Mouse (Mus musculus) left cerebral cortex, postnatal 36 days (tissue): Measurements from ENCODE around the gene Dner. TPM values are rescaled to one million over a fixed set of nuclear protein-coding genes. Genes with fewer than 3 reads are reported as not detected.

Experiments used
- DNase-seq, 2 experiments: peaks; one replicate each; pipeline ENCODE4 v3.0.0; 2021 to 2022; ENCODE audit warnings: low spot score in 2 of 2, mixed read lengths in 1 of 2
- intact Hi-C: fragments of 180-260 bp; cut with DNase I; formaldehyde crosslinking; loops from one replicate; pipeline ENCODE4 v1.15.1; 2025
- total RNA-seq, 2 experiments: library from RNA; stranded (reverse); gene quantifications; 2 replicates each; pipeline ENCODE4 v1.2.3; 2021

The Dner gene
- total RNA-seq, 2 experiments from 2014 or later, result 128 to 158 TPM

- DNase-seq, result no peak
- intact Hi-C loops, result no loop called here
Measured at GRCm38 (mm10) chr1:84646781-84647180, 49.2 kb downstream of the Dner start.

GRCm38 (mm10) chr1:84640463-84640862 lies 55.6 kb downstream of the Dner start:
- intact Hi-C loops, result no loop called here
- no peak for DNase-seq

GRCm38 (mm10) chr1:84636890-84637289 lies 59.1 kb downstream of the Dner start:
- no peak for DNase-seq
- intact Hi-C loops, result no loop called here

GRCm38 (mm10) chr1:84628244-84628643 lies 67.8 kb downstream of the Dner start:
- no peak for DNase-seq
- intact Hi-C loops, result loop anchor here (2.0 to 5.0 kb wide), 2 partner anchors 41 to 69 kb away; partner anchors contain the start of gene Dner

GRCm38 (mm10) chr1:84622978-84623554 lies 73.0 kb downstream of the Dner start:
- DNase-seq, result no peak

GRCm38 (mm10) chr1:84621308-84621707 lies 74.7 kb downstream of the Dner start:
- DNase-seq, result peak; percentile 59 to 61
- intact Hi-C loops, result no loop called here

More at GRCm38 (mm10) chr1:84622978-84623554, 73.0 kb downstream of the Dner start:
- intact Hi-C loops, result no loop called here

GRCm38 (mm10) chr1:84619131-84619760 lies 76.8 kb downstream of the Dner start:
- DNase-seq, result peak; percentile 43 to 52
- intact Hi-C loops, result no loop called here

- no peak for DNase-seq
- intact Hi-C loops, result no loop called here
Measured at GRCm38 (mm10) chr1:84618094-84618493, 77.9 kb downstream of the Dner start.

GRCm38 (mm10) chr1:84616133-84616532 lies 79.9 kb downstream of the Dner start:
- no peak for DNase-seq
- intact Hi-C loops, result no loop called here

- no peak for DNase-seq
- intact Hi-C loops, result no loop called here
Measured at GRCm38 (mm10) chr1:84614596-84614995, 81.4 kb downstream of the Dner start.

GRCm38 (mm10) chr1:84613119-84613518 lies 82.9 kb downstream of the Dner start:
- no peak for DNase-seq
- intact Hi-C loops, result no loop called here

- no peak for DNase-seq
- intact Hi-C loops, result no loop called here
Measured at GRCm38 (mm10) chr1:84611331-84611730, 84.7 kb downstream of the Dner start.

- intact Hi-C loops, result loop anchor here (5.0 kb wide), 1 partner anchor 98 kb away; the partner anchor contains the start of gene Dner
Measured at GRCm38 (mm10) chr1:84599025-84599424, 97.0 kb downstream of the Dner start.

GRCm38 (mm10) chr1:84596023-84596422 lies 100.0 kb downstream of the Dner start:
- no peak for DNase-seq
- intact Hi-C loops, result loop anchor here (5.0 kb wide), 1 partner anchor 101 kb away; the partner anchor contains the start of gene Dner

More at GRCm38 (mm10) chr1:84599025-84599424, 97.0 kb downstream of the Dner start:
- DNase-seq, result no peak

- intact Hi-C loops, result no loop called here
- DNase-seq, result no peak
Measured at GRCm38 (mm10) chr1:84592394-84592793, 103.6 kb downstream of the Dner start.

- DNase-seq, result no peak
- intact Hi-C loops, result no loop called here
Measured at GRCm38 (mm10) chr1:84590534-84590933, 105.5 kb downstream of the Dner start.

- intact Hi-C loops, result loop anchor here (5.0 to 10.0 kb wide), 2 partner anchors 301 to 838 kb away; no protein-coding TSS in a partner anchor
- no peak for DNase-seq
Measured at GRCm38 (mm10) chr1:84585434-84585833, 110.6 kb downstream of the Dner start.

GRCm38 (mm10) chr1:84581812-84582211 lies 114.2 kb downstream of the Dner start:
- DNase-seq, result peak; percentile 48 to 67
- intact Hi-C loops, result loop anchor here (5.0 to 10.0 kb wide), 2 partner anchors 150 to 297 kb away; no protein-coding TSS in a partner anchor

- intact Hi-C loops, result no loop called here
- DNase-seq, result no peak
Measured at GRCm38 (mm10) chr1:84561841-84562240, 134.2 kb downstream of the Dner start.

- intact Hi-C loops, result no loop called here
- no peak for DNase-seq
Measured at GRCm38 (mm10) chr1:84561387-84561786, 134.6 kb downstream of the Dner start.
